Mouse (Mus musculus): ENCODE measurements around the gene Ltbp1.
"Not testable (repeated sequence)": the region's sequence is repeated elsewhere in the genome, so short reads cannot be mapped to it uniquely, and the experiment has no call there.

DNA sequence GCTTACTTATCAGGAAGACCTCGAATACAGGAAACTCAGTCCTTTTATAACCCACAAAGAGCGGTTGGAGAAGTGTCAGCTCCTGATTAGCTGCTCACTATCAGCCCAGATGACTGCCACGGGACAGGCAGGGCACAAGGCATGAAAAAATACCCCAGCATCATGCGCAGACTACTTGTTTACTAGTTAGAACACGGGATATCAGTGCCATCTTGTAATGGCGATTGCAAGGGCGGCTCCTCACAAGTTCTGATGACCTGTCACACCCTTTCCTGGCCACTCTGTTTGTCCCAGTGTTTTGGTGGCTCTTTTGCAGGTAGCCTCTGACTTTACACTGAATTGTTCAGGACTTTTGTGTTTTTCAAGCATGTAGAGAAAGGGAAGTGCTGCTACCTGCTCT lies 137.5 kb downstream of the Ltbp1 start:
- not testable (repeated sequence) for TF ChIP-seq CTCF (IDR thresholded peaks at IDR 0.05; ENCODE audit: extremely low read depth, insufficient read length, insufficient replicate concordance, low read depth, low read length); POLR2A (IDR thresholded peaks at IDR 0.05; ENCODE audit: low read depth, low read length)
